Mouse (Mus musculus): ENCODE measurements around the gene Pamr1.

GRCm38 (mm10) chr2:102620744-102621429 is 71.1 kb downstream of the Pamr1 start:
- TF ChIP-seq CTCF (IDR thresholded peaks at IDR 0.05; ENCODE audit: borderline replicate concordance, insufficient read depth, low read depth, low read length): no peak
- no peak for TF ChIP-seq POLR2A (IDR thresholded peaks at IDR 0.05; ENCODE audit: borderline replicate concordance, insufficient read depth, low read length)

Measured in cerebellum, adult 2 months (tissue).